Mouse (Mus musculus): ENCODE measurements around the gene Sptlc2. TPM values are rescaled to one million over a fixed set of nuclear protein-coding genes. Genes with fewer than 3 reads are reported as not detected.
"Not testable (repeated sequence)": the region's sequence is repeated elsewhere in the genome, so short reads cannot be mapped to it uniquely, and the experiment has no call there.

The Sptlc2 gene
- polyA plus RNA-seq, 1 experiment: 31.0 TPM

DNA sequence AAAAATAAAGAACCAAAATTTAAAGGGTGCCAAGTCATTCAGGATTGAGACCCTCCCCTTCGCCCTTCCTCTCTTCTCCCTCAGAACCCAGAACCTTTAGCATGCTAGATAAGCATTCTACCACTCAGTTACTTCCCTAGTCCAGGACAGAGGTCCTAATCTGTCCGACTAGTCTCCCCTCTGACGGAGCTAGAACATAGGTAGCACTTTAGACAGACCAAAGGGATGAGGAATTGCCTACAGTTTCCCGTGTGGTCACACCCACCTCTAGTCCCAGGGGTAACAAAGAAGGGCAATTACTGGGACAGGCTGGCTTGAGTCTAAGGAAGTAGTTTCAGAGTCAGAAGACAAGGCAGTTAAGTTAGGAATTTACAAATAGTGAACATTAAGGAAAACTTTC lies 60.1 kb downstream of the Sptlc2 start:
- TF ChIP-seq POLR2A (IDR thresholded peaks at IDR 0.05; ENCODE audit: borderline replicate concordance, extremely low read depth, insufficient read depth, insufficient read length, poor library complexity, severe bottlenecking) (no peak), CTCF (IDR thresholded peaks at IDR 0.05; ENCODE audit: borderline replicate concordance, extremely low read depth, insufficient read depth, insufficient read length) (no peak)
- no peak for DNase-seq (ENCODE audit: low read depth)

DNA sequence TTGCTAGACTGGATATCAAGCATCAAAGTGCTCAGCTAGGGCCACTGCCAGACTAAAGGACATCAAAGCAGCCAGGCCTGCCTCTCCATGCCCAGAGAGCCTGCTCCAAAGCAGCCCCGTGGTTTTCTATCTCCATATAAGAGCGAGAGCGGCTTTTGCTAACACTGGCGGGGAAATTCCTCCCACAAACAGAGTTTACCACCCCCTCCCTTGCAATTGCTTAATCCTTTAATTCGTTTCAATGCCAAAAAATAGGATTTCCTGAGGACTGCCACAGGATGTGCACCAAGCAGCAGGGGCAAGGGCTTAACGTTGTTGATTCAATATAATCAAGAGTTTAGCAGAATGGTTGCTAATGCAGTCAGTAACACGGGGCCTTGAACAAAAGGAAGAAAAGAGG lies 60.5 kb downstream of the Sptlc2 start:
- peak; percentile 86 for DNase-seq (ENCODE audit: low read depth)
- TF ChIP-seq CTCF (IDR thresholded peaks at IDR 0.05; ENCODE audit: borderline replicate concordance, extremely low read depth, insufficient read depth, insufficient read length): no peak
- no peak for TF ChIP-seq POLR2A (IDR thresholded peaks at IDR 0.05; ENCODE audit: borderline replicate concordance, extremely low read depth, insufficient read depth, insufficient read length, poor library complexity, severe bottlenecking)

DNA sequence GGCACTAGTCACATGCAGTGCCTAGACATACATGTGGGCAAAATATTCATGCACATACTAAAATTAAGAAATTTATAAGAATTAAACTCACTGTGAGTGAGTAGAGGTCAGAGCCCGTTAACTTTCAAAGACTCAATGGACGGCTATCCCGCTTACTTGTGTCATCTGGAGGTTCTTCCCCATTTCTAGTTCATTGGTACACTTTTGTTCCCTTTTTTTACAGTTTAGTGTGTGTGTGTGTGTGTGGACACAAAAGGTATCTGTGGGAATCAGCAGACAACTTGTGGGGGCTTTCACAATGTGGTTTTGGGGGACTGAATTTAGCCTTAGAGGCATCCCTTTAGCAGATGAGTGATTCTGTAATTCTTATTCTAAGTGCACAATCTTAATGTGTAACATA lies 62.7 kb downstream of the Sptlc2 start:
- no peak for DNase-seq (ENCODE audit: low read depth)
- TF ChIP-seq CTCF (IDR thresholded peaks at IDR 0.05; ENCODE audit: borderline replicate concordance, extremely low read depth, insufficient read depth, insufficient read length) (no peak), POLR2A (IDR thresholded peaks at IDR 0.05; ENCODE audit: borderline replicate concordance, extremely low read depth, insufficient read depth, insufficient read length, poor library complexity, severe bottlenecking) (no peak)

DNA sequence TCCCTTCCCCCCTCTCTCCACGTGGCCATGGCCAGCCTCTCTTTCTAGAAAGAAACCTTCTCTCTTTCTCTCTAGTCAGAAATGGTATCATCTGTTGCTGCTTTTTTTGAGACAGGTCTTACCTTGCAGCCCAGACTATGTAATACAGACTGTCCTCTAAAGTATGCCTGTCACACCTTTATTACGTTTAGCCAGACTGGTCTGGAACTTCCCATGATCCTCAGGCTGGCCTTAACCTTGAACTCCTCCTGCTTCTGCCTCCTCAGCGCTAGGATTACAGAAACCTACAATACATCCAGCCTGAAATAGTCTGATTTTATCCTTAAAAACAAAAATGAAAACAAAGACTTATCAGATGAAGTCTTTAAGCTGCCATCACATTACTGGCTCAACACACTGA lies 68.9 kb downstream of the Sptlc2 start:
- no peak for DNase-seq (ENCODE audit: low read depth)
- TF ChIP-seq CTCF (IDR thresholded peaks at IDR 0.05; ENCODE audit: borderline replicate concordance, extremely low read depth, insufficient read depth, insufficient read length): no peak
- no peak for TF ChIP-seq POLR2A (IDR thresholded peaks at IDR 0.05; ENCODE audit: borderline replicate concordance, extremely low read depth, insufficient read depth, insufficient read length, poor library complexity, severe bottlenecking)

DNA sequence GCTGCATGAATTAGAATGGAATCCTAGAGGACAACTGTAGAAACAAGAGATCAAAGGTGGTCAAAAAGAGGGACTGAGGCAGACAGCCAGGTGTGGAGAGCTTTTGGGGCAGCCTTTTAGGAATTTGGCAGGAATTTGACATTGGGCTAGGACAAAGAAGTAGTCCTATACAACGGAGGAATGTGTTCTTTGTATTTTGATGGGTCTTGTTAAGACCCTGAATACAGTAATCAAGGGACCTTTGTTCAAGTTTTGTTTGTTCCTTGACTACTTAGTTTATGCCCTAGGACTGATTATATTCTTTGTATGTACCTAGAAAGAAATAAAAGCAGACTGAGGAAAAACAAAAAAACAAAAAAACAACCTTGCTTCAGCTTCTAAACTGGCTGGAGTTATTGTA lies 70.2 kb downstream of the Sptlc2 start:
- no peak for TF ChIP-seq CTCF (IDR thresholded peaks at IDR 0.05; ENCODE audit: borderline replicate concordance, extremely low read depth, insufficient read depth, insufficient read length)
- TF ChIP-seq POLR2A (IDR thresholded peaks at IDR 0.05; ENCODE audit: borderline replicate concordance, extremely low read depth, insufficient read depth, insufficient read length, poor library complexity, severe bottlenecking): no peak
- DNase-seq (ENCODE audit: low read depth): no peak

DNA sequence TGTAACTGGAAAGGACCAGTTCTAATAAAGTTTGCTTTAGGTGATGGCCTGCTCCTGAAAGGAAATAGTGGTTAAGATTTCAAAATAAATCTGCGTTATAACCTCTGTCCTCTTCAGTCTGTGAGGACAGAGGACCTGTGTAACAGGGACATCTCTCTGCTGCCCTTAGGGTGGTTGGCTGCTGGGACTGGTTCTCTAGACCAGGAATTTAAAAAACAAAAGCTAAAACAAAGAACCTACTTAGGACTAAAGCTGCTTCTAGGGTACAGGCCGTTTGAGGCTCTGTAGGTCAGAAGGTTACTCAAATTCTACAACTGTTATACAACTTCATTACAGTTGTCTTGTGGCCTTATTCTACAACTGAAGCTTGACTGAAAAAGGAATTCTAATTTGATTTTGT lies 75.1 kb downstream of the Sptlc2 start:
- DNase-seq (ENCODE audit: low read depth): no peak
- TF ChIP-seq CTCF (IDR thresholded peaks at IDR 0.05; ENCODE audit: borderline replicate concordance, extremely low read depth, insufficient read depth, insufficient read length): no peak
- TF ChIP-seq POLR2A (IDR thresholded peaks at IDR 0.05; ENCODE audit: borderline replicate concordance, extremely low read depth, insufficient read depth, insufficient read length, poor library complexity, severe bottlenecking): no peak

DNA sequence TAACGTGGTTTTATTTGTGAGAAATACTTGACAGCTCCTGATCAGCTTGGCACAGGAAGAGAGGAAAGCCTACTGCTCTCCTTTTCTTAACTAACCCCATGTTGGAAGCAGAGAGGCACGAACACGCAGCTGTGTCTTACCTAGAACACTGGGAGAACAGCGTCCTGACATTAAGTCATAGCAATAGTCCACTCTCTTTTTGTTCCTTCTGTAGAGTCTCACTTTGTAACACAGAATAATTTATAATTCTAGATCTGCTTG lies 81.6 kb downstream of the Sptlc2 start:
- DNase-seq (ENCODE audit: low read depth): not testable (repeated sequence)

DNA sequence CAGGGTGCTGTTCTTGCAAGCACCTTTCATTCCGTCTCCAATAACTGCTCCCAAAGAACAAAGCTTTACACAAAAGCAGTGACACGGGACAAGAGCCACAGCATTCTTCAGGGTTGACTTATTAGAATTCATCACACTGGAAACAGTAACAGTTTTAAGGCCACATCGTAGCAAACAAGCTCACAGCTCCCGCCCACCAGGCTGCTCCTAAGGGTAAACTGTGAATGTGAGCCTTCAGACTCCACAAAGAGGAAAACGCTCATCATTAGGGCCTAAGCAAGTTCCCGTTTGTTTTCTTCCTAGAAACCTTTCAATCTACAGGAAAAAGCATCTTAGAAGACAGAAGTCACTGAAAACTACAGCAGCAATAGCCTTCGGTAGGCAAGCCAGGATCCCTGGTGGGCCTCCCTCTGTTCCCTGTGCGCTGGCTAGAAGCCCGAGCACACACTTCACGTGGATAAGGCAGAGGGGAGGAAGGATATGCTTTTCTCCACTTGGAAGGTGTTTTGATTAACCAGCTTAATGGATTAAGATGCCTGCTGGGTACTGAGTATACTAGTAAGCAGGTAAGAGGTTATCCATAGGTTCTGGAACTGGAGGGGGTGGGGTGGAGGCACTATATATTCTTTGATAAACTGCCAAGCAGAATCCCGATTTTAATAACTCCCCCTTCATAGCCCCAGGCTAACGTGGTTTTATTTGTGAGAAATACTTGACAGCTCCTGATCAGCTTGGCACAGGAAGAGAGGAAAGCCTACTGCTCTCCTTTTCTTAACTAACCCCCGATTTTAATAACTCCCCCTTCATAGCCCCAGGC lies 82.2 kb downstream of the Sptlc2 start:
- no peak for TF ChIP-seq POLR2A (IDR thresholded peaks at IDR 0.05; ENCODE audit: borderline replicate concordance, extremely low read depth, insufficient read depth, insufficient read length, poor library complexity, severe bottlenecking)
- no peak for TF ChIP-seq CTCF (IDR thresholded peaks at IDR 0.05; ENCODE audit: borderline replicate concordance, extremely low read depth, insufficient read depth, insufficient read length)
- DNase-seq (ENCODE audit: low read depth): peak; percentile 76

DNA sequence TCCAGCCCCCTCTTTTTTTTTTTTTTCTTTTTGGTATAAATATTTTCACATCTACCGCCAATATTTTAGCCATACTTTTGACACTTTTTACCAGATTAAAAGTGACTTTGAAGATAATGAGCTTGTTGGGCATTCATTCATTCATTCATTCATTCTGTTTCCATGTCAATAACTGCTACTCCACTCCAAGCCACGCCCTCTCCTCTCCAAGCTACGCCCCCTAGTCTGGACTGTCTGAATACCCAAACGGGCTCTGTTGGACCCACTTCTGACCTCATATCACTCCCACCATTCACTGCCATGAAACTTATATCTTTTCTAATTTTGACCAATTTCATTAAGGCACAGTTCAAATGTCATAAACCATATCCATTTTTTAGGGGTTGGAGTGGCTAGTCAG lies 87.0 kb downstream of the Sptlc2 start:
- no peak for TF ChIP-seq POLR2A (IDR thresholded peaks at IDR 0.05; ENCODE audit: borderline replicate concordance, extremely low read depth, insufficient read depth, insufficient read length, poor library complexity, severe bottlenecking)
- TF ChIP-seq CTCF (IDR thresholded peaks at IDR 0.05; ENCODE audit: borderline replicate concordance, extremely low read depth, insufficient read depth, insufficient read length): no peak
- DNase-seq (ENCODE audit: low read depth): no peak

DNA sequence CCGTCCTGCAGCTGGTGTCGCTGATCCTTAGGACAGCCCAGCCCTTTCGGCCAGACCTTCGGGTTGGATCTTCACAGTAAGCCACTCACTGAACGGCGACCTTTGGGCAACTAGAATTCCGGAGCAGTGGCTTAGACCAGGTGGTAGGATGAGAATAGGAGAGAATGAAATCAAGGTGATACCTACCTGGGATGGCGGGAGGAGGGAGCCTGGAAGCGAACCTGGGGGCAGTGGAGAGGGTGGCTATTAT lies 87.8 kb downstream of the Sptlc2 start:
- no peak for TF ChIP-seq POLR2A (IDR thresholded peaks at IDR 0.05; ENCODE audit: borderline replicate concordance, extremely low read depth, insufficient read depth, insufficient read length, poor library complexity, severe bottlenecking)
- TF ChIP-seq CTCF (IDR thresholded peaks at IDR 0.05; ENCODE audit: borderline replicate concordance, extremely low read depth, insufficient read depth, insufficient read length): no peak
- DNase-seq (ENCODE audit: low read depth): no peak

DNA sequence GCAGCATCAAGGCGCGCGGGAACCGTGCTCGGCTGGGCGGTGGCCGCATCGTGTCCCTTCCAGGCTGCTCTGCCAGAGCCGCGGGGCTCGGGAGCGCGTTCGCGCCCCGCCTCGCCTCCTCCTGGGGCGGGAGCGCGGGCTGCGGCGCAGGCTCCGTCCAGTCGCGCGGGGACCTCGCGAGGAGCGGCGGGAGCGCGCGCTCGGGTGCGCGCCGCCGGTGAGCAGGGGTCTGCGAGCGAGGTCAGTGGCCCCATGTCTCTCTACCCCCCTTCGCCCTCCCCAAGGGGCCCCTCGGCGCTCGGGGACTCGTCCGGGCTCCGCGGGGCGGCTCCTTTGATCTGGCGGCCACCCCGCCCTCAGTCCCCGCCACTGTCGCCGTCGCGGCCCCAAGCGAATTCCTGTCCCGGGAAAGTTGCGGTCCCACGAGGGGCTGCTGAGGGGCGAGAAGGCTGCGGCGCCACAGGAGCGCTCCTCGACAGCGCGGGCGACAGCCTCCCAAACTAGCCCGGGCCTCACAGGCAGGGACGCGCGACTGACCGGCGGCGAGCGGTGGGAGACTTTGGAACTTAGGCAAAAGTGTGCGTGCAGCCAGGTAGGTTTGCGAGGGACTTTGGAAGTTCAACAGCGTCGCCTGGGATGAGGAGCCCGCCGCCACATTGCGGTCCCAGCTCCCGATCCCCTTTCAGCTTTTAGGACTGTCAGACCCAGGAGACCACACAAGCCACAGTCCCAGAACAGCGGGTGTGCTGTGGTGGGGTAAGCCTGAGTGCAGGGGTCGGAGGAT lies 88.3 kb downstream of the Sptlc2 start, which contains the start of gene Ism2:
Ism2 (minus strand) TSS at position 49 of the 784 bp plus-strand sequence.
- peak; percentile 49 for DNase-seq (ENCODE audit: low read depth)
- TF ChIP-seq CTCF (IDR thresholded peaks at IDR 0.05; ENCODE audit: borderline replicate concordance, extremely low read depth, insufficient read depth, insufficient read length): no peak
- TF ChIP-seq POLR2A (IDR thresholded peaks at IDR 0.05; ENCODE audit: borderline replicate concordance, extremely low read depth, insufficient read depth, insufficient read length, poor library complexity, severe bottlenecking): no peak

DNA sequence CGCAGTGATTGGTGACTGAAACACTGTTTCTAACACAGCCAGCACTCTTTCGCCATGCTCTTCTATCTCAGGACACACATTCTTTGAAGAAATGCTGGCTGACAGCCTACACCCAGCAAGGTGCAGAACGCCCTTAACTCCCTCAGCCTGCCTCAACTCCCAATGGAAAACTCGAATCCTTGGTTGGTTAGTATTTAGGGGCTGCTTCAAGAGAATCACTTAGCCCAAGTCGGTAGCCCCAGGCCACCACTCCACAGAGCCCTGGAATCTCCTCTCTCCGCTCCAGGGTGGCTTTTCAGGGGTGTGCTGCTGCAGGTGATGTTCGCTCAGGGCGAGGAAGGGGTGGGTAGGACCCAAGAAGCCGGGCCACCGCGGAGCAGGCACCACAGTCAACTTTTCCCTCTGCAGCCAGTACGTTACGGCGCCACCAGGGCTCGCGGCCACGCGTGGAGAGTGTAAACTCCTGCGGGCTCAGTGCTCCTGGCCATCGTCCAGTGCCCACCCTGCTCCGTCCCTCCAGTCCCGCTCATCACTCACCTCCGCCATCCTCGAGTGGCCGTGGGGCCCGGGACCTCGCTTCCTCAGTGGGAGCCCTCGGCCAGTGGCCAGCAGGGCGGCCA lies 89.0 kb downstream of the Sptlc2 start:
- peak; percentile 14 for DNase-seq (ENCODE audit: low read depth)
- TF ChIP-seq POLR2A (IDR thresholded peaks at IDR 0.05; ENCODE audit: borderline replicate concordance, extremely low read depth, insufficient read depth, insufficient read length, poor library complexity, severe bottlenecking) (no peak), CTCF (IDR thresholded peaks at IDR 0.05; ENCODE audit: borderline replicate concordance, extremely low read depth, insufficient read depth, insufficient read length) (no peak)

All from brain, embryonic 14.5 days (tissue).